Mouse (Mus musculus) cortical plate, adult 2 months (tissue): ENCODE data around the gene Slc7a7. TPM values are rescaled to one million over a fixed set of nuclear protein-coding genes. Genes with fewer than 3 reads are reported as not detected.

Experiments
- H3K27ac ChIP-seq: fragments of 200-500 bp; 2 replicates; pipeline ENCODE4 v1.5.1; 2012; ENCODE audit warnings: low read length, control low read depth, inconsistent platforms; ENCODE audit not compliant: insufficient read depth
- H3K4me1 ChIP-seq: fragments of 200-500 bp; 2 replicates; pipeline ENCODE4 v1.6.1; 2011; ENCODE audit warnings: low read length; ENCODE audit not compliant: control insufficient read depth, insufficient read depth
- H3K4me3 ChIP-seq: fragments of 200-500 bp; 2 replicates; pipeline ENCODE4 v1.5.1; 2011; ENCODE audit warnings: mild to moderate bottlenecking, low read length, control low read depth; ENCODE audit not compliant: insufficient read depth
- CTCF ChIP-seq: fragments of 200-500 bp; IDR thresholded peaks from 2 replicates; pipeline ENCODE4 v1.5.1; 2011; ENCODE audit warnings: mild to moderate bottlenecking, control low read depth, low read length; ENCODE audit not compliant: insufficient read depth; ENCODE audit errors: extremely low read depth
- POLR2A ChIP-seq: fragments of 200-500 bp; IDR thresholded peaks from 2 replicates; pipeline ENCODE4 v1.6.1; 2011; ENCODE audit warnings: mild to moderate bottlenecking, low read length, control low read depth; ENCODE audit not compliant: insufficient read depth; ENCODE audit errors: extremely low read depth
- polyA plus RNA-seq: library from polyadenylated mRNA; depleted of rRNA; stranded (reverse); fragments of >200 nt; gene quantifications from 2 replicates; pipeline ENCODE4 v1.2.3, GENCODE M21; 2012

Gene Slc7a7
- polyA plus RNA-seq, 1 experiment: 3.1 TPM

DNA sequence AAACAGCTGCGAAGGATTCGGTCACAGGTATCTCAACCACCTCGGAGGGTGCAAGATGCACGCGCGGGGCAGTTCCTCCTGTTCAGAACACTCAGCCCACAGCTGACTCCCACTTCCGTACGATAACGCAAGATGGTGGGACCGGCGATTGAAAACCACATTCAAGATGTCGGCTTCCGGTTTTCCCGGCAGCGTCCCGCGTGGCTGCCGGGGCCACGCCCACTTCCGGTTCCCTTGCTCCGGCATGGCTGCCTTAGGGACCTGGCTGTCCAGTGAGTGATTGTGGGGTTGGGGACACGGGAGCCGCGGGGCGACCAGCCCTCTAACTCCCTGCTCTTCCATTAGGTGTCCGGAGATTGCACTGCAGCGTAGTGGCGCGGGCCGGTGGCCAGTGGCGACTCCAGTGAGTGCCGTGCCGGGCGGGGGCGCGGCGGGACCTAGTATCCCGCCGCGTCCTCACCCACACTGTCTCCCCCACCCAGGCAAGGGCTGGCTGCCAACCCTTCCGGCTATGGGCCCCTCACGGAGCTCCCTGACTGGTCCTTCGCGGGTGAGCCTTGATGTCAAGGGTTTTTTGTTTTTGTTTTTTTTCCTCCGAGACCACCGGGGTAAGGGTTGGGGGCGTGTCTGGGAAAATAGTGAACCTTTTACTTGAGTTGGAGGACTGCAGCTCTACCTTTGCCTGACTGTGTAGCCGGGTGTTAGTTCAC, 9.3 kb upstream of the Slc7a7 start, which contains the start of gene Mrpl52:
Gene Mrpl52 (plus strand): TSS at position 221 of the 710 bp plus-strand sequence.
- peaks cover 1% of the 10 kb centered on the region; the same call in 1 of the 2 replicates for H3K4me1 ChIP-seq
- TF ChIP-seq POLR2A: peak; percentile 70
- TF ChIP-seq CTCF: no peak
- peak within 1 kb of the TSS; percentile 14; the same call in 1 of the 2 replicates for H3K27ac ChIP-seq
- H3K4me3 ChIP-seq: peak within 1 kb of the TSS; percentile 59

DNA sequence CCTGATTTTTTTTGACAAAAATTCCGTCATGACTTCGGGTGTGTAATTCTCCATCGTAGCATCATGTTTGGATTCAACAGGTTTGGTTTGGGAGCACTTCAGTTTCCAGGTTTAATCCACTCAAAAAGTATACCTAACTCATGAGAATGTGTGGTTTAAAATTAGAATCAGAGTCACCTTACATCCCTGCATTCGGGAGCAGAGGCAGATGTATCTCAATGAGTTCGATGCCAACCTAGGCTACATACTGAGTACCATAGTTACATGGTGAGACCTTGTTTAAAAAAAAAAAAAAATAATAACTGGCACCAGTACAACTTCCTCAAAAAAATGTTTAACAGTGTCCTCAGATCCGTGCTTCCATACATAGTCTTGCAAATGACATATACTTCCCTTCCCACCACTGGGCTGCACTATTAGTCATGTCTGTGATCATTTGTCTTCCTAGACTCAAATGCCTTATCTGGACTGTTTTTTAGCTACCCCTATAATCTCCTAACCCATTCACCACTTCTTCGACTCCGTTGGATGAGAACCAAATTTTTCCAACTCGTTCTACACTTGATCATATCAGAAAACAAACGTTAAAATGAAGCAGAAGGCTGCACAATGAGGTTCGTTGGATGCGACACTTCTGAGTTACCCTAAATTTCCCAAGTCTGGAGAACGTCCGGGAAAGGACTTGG, 8.6 kb upstream of the Slc7a7 start:
- Histone ChIP-seq H3K4me3 (peak overlapping the region; percentile 59), H3K27ac (peak overlapping the region; percentile 14; the same call in 1 of the 2 replicates), H3K4me1 (peaks cover 1% of the 10 kb centered on the region; the same call in 1 of the 2 replicates)
- TF ChIP-seq POLR2A: no peak
- TF ChIP-seq CTCF: no peak

DNA sequence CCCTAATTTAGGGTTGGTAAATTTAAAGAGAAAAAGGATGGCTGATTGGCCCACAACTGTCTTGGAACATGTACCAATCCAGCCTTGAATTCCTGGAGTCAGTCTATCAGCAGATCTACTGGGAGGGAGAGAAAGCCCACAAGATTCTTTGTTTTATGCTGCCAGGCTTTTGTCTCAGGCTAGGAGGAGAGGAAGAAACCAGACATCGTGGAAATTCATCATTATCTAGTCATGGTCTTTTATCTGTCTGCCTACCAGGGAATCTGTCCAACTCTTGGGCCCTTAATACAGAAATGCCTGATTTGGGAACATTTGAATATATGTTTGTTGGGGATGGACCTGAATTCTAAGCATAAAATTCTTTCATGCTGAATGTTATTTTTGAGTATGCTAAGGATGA, 8.0 kb upstream of the Slc7a7 start:
- Histone ChIP-seq H3K4me3 (no peak overlapping the region; the same call in 1 of the 2 replicates), H3K27ac (no peak overlapping the region), H3K4me1 (peaks cover 1% of the 10 kb centered on the region; the same call in 1 of the 2 replicates)
- no peak for TF ChIP-seq POLR2A
- TF ChIP-seq CTCF: no peak

DNA sequence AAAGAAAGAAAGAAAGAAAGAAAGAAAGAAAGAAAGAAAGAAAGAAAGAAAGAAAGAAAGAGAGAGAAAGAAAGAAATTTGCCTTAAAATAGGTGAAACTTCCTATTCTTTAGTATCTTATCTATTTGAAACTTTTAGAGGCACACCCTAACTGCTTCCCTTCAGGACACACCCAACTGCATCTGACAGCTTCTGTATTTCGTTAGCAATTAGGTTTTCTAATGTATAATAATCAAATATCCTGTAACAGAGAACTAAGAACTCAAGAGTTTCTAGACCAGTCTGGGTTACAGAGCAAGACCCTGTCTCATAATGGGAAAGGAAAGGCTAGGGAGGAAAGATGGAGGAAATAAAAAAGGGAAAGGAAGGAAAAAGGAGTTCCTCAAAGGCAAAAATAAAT, 7.1 kb upstream of the Slc7a7 start:
- H3K4me1 ChIP-seq: peaks cover 1% of the 10 kb centered on the region; the same call in 1 of the 2 replicates
- H3K27ac ChIP-seq: no peak overlapping the region
- no peak overlapping the region for H3K4me3 ChIP-seq
- TF ChIP-seq POLR2A (no peak), CTCF (no peak)

DNA sequence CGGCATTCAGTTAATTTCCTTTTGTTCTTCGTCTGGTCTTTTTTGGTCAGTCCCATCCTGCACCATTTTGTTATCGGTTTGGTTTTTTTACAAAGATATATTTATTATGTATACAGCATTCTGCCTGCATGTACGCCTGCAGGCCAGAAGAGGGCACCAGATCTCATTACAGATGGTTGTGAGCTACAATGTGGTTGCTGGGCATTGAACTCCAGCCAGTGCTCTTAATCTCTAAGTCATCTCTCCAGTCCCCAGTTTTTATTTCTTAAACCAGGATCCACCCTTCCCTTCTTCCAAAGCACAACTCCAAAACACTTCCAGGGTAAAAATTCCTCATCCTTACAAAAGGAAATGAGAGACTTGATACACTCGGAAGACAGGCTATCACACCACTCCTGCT, 5.8 kb upstream of the Slc7a7 start:
- TF ChIP-seq POLR2A: no peak
- TF ChIP-seq CTCF: peak; percentile 33; the same call in 1 of the 2 replicates
- Histone ChIP-seq H3K27ac (no peak overlapping the region), H3K4me3 (no peak overlapping the region), H3K4me1 (peaks cover 1% of the 10 kb centered on the region; the same call in 1 of the 2 replicates)

DNA sequence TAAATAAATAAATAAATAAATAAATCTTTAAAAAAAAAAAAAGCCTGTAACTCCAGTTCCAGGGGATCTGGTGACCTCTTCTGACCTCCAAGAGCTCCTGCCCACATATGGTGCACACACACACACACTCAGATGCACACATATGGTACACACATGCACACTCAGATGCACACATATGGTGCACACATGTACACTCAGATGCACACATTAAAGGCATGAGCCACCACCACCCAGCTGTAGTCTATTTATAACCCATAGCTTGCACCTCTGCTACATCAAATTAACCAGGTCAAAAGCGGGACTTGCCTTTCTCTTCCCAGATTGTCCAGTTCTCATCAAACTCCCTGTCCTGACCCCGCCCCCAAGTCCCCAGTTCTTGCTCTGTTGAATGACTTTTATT, 3.4 kb upstream of the Slc7a7 start:
- H3K4me1 ChIP-seq: peaks cover under 1% of the 10 kb centered on the region; the same call in 1 of the 2 replicates
- no peak for TF ChIP-seq CTCF
- TF ChIP-seq POLR2A: no peak
- no peak overlapping the region for H3K27ac ChIP-seq
- no peak overlapping the region for H3K4me3 ChIP-seq

DNA sequence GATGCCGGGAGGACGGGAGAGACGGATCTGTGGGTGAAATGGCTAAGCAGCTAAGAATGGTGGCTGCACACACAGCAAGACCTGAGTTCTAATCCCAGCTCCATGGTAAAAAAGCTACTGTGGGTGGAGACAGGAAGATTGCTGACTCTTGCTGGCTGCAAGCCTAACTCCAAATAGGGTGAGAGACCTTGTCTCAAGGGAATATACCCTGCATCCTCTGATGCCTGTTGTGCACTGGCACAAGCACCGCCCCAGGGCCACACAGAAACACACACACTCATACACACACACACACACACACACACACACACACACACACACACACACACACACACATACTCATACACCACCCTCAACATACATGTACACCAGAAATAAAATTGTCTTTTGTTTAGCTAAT, 750 bp downstream of the Slc7a7 start:
- H3K4me3 ChIP-seq: no peak overlapping the region
- TF ChIP-seq CTCF (no peak), POLR2A (no peak)
- no peak overlapping the region for H3K27ac ChIP-seq
- no peaks in the 10 kb centered on the region for H3K4me1 ChIP-seq

DNA sequence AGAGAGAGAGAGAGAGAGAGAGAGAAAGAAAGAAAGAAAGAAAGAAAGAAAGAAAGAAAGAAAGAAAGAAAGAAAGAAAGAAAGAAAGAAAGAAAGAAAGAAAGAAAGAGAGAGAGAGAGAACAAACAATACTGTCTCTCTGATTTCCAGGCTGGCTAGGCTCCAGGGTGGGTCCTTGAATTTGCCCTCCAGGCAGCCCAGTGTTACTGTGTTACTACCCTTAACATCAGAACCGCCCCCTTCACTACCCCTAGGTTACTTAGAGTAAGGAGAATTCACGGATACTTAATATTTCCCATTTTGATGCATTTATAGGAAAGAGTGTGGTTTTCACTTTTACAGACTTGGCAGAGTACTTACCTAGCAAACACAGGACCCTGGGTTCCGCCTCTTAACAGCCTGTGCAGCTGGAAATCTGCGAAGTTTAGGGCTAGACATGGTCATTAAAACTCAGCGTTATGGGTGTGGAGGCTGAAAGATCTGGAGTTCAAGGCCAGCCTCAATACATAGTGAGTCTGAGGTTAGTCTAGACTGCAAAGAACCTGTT, 1.3 kb downstream of the Slc7a7 start:
- Histone ChIP-seq H3K27ac (no peak overlapping the region), H3K4me3 (no peak overlapping the region), H3K4me1 (no peaks in the 10 kb centered on the region)
- TF ChIP-seq CTCF (no peak), POLR2A (no peak)

DNA sequence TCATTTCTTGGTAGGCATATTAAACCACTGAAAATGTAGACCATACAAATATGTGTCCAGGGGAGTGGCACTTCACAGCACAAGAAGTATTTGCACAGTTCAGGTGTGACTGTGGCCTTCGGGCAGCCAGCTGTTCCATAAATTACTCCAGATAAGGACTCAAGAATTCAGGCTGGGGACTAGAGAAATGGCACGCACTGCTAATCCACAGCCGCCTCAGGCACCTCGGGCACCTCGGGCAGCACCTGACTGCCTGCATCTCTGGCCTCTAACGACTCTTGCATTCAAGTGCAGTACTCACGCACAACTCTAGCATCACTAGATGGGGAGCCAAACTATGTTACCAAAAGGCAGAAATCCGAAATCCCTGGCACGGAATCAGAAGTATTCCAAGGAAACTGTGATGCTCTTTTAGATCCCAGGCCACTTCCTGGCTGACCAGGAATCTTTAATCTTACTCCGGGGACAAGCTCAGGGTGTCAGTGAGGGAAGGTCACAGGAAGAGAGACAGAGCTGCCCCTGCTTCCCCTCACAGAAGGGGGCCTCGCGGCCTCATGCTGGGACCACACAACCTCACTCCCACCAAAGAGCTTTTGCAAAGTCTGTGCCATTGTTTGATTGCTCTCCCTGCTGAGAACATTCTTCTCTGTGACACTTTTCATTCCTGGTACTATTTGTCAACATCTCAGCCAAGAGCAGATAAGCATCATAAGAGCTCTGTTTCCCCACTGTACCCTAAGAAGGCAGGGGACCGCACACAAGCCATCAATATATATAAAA, 2.1 kb downstream of the Slc7a7 start:
- TF ChIP-seq CTCF (no peak), POLR2A (no peak)
- no peaks in the 10 kb centered on the region for H3K4me1 ChIP-seq
- H3K27ac ChIP-seq: no peak overlapping the region
- H3K4me3 ChIP-seq: no peak overlapping the region
